Mouse (Mus musculus): ENCODE data around the gene Gna11. TPM values are rescaled to one million over a fixed set of nuclear protein-coding genes. Genes with fewer than 3 reads are reported as not detected.
A peak's percentile ranks its signal among the peaks of the same experiment; 100 is the strongest.

Gna11 gene
- polyA plus RNA-seq, 1 experiment from 2014 or later, result 76.9 TPM

DNA sequence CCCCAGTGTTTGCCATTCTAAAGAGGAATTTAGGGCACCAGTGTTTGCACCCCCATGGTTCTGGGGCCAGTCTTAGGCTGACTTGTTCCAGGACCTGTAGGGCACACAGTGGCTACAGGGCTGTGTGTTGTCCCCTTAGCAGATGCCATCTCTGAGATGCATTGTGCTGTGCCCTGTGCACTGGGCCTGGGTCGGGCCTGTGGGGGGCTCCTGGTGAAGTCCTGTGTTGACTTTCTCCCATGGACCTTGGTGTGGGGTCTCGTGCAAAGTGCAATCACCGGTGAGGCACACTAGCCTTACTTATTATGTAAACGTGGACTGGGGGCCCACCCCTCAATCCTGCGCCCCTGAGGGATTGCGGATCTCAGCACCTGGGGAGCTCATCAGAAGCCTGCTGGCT, 17.4 kb upstream of the Gna11 start:
- peak overlapping the region; percentile 12; the same call in 1 of the 2 replicates for H3K4me3 ChIP-seq
- WGBS, result 81% methylated on average over 6 of the region's 6 CpGs
- H3K27ac ChIP-seq, result no peak overlapping the region
- H3K9me3 ChIP-seq, result no peaks in the 10 kb centered on the region
- DNase-seq (ENCODE audit: low spot score), result no peak
- H3K27me3 ChIP-seq (ENCODE audit: insufficient read depth, poor library complexity, severe bottlenecking), result peaks cover 76% of the 10 kb centered on the region
- H3K36me3 ChIP-seq, result peaks cover 35% of the 10 kb centered on the region
- H3K4me1 ChIP-seq (replicated peaks), result peaks cover 72% of the 10 kb centered on the region

DNA sequence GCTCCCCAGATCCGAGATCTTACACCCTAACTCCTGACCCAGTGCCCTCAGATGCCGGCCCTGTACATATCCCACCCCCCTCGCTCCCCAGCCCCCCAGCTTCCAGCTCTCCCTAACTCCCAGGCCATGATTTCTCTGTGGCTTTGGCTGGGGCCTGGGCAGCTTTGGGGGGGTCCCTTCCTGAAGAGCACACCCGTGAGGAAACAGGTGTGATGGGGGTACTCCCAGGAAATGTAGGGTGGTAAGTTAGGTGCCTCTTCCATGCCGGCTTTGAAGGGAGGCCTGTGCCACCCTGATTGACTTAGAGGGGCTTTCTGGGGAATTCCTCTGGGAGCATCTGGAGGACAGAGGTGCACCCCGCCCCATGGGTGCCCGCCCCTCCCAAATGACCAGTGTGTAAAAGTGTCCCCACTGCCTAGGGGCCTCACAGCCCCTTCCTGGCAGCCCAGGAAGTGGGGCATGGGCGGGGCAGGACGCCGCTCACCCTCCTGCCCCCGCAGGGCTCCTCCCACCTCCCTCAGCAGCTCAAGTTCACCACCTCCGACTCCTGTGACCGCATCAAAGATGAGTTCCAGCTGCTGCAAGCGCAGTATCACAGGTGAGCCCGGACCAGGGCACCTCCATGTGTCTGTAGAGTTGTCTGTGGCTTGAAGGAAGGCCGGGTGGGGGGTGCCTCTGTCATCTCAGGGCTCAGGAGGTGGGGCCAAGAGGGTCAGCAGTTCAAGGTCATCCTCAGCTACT, 15.9 kb upstream of the Gna11 start:
- Histone ChIP-seq H3K4me1 (replicated peaks) (peaks cover 65% of the 10 kb centered on the region), H3K4me3 (peak overlapping the region; percentile 94), H3K27ac (peak overlapping the region; percentile 98), H3K9me3 (no peaks in the 10 kb centered on the region), H3K36me3 (peaks cover 29% of the 10 kb centered on the region), H3K27me3 (ENCODE audit: insufficient read depth, poor library complexity, severe bottlenecking) (peaks cover 61% of the 10 kb centered on the region)
- no peak for DNase-seq (ENCODE audit: low spot score)
- 24% methylated on average over 16 of the region's 16 CpGs for WGBS

DNA sequence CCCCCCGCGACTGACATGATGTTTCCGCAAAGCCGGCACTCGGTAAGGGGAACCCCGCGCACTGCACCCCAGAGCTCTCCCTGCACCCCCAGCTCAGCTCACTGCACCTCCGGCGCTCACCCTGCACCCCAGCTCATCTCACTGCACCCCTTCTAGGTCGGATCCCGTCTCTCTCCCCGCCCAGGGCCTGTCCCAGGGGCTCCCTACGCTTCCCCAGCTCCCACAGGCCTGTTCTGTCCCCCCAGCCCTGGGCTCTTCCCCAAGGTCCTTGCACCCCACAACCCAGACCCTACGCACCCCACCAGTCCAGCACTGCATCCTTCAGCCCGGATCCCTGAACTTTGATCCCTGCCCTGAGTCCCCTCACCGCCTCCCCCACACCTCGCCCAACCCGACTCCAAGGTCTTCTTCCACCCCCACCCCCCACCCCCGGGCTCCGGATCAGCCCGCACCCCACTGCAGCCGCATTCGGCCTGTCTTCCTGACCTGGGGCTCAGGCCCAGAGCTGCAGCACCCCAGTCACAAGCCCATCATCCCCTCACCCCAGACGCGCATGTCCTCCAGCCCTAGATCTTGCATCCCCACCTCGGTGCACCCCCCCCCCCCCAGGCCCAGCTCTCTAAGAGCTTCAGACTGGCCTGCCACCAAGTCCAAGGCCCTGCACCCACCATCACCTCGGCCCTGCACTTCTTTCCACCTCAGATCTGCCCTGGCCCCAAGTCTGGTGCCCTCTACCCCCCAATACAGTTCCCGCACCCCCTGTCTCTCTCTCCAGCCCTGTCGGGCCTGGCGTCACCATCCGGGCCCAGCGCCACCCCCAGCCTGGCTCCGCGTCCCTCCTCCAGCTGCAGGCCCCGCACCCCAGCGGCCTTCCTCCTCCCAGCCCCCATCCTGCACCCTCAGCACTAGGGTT, 14.9 kb upstream of the Gna11 start:
- no peaks in the 10 kb centered on the region for H3K9me3 ChIP-seq
- no peak for DNase-seq (ENCODE audit: low spot score)
- H3K27ac ChIP-seq, result peak overlapping the region; percentile 98
- peak overlapping the region; percentile 94 for H3K4me3 ChIP-seq
- WGBS, result 2% methylated on average over 36 of the region's 36 CpGs
- H3K27me3 ChIP-seq (ENCODE audit: insufficient read depth, poor library complexity, severe bottlenecking), result peaks cover 51% of the 10 kb centered on the region
- peaks cover 19% of the 10 kb centered on the region for H3K36me3 ChIP-seq
- H3K4me1 ChIP-seq (replicated peaks), result peaks cover 55% of the 10 kb centered on the region

DNA sequence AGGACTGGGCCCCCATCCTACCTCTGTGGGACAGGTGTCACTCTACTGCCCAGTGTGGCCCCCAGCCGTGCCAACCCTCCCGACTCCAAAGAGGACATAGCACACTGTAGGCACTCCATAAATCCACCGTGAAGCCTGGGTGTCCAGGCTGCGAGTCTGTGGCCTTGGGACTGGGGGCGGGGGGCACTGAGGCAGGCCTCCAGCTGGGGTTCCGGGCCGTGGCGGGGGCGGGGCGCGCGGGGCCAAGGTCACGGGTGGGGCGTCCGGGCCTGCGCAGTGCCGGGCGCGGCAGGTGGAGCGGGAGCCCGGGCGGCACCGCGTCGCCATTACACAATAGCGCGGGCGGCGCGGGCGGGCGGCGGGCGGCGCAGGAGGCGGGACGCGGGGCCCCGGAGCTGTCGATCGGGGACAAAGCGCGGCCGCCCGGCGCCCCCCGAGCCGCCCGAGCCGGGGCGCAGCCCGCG, 14.2 kb upstream of the Gna11 start, which contains the start of gene Aes:
Aes (plus strand) TSS at position 326 of the 464 bp plus-strand sequence.
- peaks cover 49% of the 10 kb centered on the region for H3K4me1 ChIP-seq (replicated peaks)
- peak within 1 kb of the TSS; percentile 94 for H3K4me3 ChIP-seq
- peaks cover 44% of the 10 kb centered on the region for H3K27me3 ChIP-seq (ENCODE audit: insufficient read depth, poor library complexity, severe bottlenecking)
- peak; percentile 58 for DNase-seq (ENCODE audit: low spot score)
- H3K27ac ChIP-seq, result peak within 1 kb of the TSS; percentile 98
- H3K9me3 ChIP-seq, result no peaks in the 10 kb centered on the region
- WGBS, result 1% methylated on average over 53 of the region's 53 CpGs
- peaks cover 13% of the 10 kb centered on the region; the same call in 1 of the 2 replicates for H3K36me3 ChIP-seq

DNA sequence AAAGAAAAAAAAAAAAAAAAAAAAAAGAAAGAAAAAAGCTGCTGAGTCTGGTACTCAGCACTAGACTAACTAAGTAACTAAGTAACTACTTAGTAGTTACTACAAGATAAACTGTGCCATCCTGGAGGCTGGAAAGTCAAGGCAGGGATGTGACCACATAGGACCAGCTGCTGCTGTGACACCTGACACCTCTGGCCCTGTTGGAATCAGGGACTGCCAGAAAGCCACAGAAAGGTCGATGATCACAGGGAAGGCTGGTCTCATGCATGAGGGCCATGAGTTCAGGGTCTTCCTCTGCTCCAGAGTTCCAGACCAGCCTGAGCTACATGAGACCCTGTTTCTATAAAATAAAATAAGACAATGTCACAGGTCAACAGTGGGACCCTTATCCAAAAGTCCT, 12.5 kb upstream of the Gna11 start:
- no peak overlapping the region for H3K27ac ChIP-seq
- no peak for DNase-seq (ENCODE audit: low spot score)
- no peak overlapping the region for H3K4me3 ChIP-seq
- H3K4me1 ChIP-seq (replicated peaks), result peaks cover 32% of the 10 kb centered on the region
- 51% methylated on average over 1 of the region's 1 CpGs for WGBS
- H3K36me3 ChIP-seq, result peaks cover 8% of the 10 kb centered on the region; the same call in 1 of the 2 replicates
- peaks cover 4% of the 10 kb centered on the region; the same call in 1 of the 2 replicates for H3K9me3 ChIP-seq
- H3K27me3 ChIP-seq (ENCODE audit: insufficient read depth, poor library complexity, severe bottlenecking), result peaks cover 27% of the 10 kb centered on the region

DNA sequence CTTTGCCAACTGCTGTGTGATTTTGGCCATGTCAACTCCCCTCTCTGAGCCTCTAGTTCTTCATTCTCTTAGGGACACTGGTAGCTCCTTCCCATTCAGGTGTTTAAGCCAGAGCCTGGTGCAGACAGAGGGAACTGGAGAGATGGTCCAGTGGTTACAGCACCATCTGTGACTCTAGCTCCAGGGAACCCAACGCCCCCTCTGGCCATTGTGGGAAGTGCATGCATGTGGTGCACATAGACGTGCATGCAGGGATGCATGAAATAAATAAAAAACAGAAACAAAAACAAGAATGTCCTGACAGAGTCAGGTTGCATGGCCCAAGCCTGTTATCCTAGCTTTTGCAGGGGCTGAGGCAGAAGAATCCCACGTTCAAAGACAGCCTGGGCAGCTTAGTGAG, 11.3 kb upstream of the Gna11 start:
- H3K4me1 ChIP-seq (replicated peaks), result peaks cover 29% of the 10 kb centered on the region
- peaks cover 2% of the 10 kb centered on the region; the same call in 1 of the 2 replicates for H3K36me3 ChIP-seq
- 73% methylated on average over 3 of the region's 3 CpGs for WGBS
- peaks cover 4% of the 10 kb centered on the region; the same call in 1 of the 2 replicates for H3K9me3 ChIP-seq
- no peak overlapping the region for H3K4me3 ChIP-seq
- no peak for DNase-seq (ENCODE audit: low spot score)
- no peak overlapping the region for H3K27ac ChIP-seq
- peaks cover 17% of the 10 kb centered on the region for H3K27me3 ChIP-seq (ENCODE audit: insufficient read depth, poor library complexity, severe bottlenecking)

DNA sequence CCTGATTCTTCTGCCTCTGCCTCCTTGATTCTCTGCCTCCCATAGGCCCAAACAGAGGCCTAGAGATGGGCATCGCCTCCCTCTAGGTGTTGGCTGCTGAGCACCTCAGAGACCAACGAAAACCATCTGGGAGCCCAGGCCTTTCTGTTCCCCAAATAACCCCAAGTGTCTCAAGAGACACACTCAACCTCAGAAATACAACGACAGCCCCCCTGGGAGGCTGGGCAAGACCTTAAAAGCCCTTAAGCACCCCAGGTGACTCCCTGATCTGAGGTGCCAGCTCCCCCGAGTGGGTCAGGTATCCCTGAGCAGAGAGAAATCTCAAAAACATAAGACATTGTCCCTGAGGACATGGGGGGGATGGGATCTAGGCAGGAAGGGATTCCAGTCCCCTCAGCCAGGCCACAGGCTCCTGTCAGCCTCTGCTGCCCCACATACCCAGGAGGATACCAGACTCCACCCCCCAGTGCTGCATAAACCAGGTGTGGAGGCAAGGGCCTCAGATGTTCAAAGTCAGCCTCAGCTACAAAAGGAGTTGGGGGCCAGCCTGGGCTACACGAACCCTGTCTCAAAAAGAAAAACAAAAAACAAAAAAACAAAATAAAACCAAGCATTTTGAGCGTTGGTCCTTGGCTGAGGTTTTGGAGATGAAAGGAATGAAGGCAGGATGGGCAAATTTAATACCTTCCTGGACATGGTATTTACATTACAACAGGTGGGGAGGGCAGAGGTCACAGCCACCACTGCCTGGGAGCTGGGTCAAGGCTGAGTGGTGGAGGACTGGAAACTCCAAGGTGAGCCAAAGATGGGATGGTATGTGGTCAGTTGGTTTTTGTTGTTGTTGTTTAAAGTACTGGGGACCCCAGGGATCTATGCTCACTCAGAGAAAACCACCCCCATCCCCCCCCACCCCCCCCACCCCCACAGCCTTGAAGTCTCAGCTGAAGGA, 9.1 kb upstream of the Gna11 start:
- DNase-seq (ENCODE audit: low spot score), result no peak
- Histone ChIP-seq H3K4me3 (no peak overlapping the region), H3K9me3 (peaks cover 4% of the 10 kb centered on the region; the same call in 1 of the 2 replicates), H3K27ac (no peak overlapping the region), H3K4me1 (replicated peaks) (peaks cover 9% of the 10 kb centered on the region), H3K27me3 (ENCODE audit: insufficient read depth, poor library complexity, severe bottlenecking) (no peaks in the 10 kb centered on the region), H3K36me3 (no peaks in the 10 kb centered on the region)
- WGBS, result 82% methylated on average over 6 of the region's 6 CpGs

DNA sequence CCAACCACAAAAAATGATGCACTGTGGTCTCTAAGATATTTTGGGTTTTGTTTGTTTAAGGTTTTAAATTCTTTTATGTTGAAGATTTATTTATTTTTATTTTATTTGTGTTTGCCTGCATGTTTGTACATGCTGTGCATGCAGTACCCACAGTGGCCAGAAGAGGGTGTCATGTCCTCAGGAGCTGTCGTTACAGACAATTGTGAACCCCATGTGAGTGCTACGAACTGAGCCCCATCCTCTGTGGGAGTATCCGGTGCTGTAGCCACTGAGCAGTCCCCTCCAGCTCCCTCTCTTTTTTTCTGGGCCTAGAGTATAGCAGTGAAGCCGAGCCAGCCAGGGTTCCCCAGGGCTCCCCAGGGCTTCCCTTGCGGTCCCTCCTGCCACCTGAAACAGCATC, 8.2 kb upstream of the Gna11 start:
- H3K9me3 ChIP-seq, result peaks cover 4% of the 10 kb centered on the region; the same call in 1 of the 2 replicates
- H3K27ac ChIP-seq, result no peak overlapping the region
- H3K27me3 ChIP-seq (ENCODE audit: insufficient read depth, poor library complexity, severe bottlenecking), result no peaks in the 10 kb centered on the region
- H3K4me3 ChIP-seq, result no peak overlapping the region
- H3K36me3 ChIP-seq, result no peaks in the 10 kb centered on the region
- DNase-seq (ENCODE audit: low spot score), result no peak
- peaks cover 7% of the 10 kb centered on the region for H3K4me1 ChIP-seq (replicated peaks)
- 85% methylated on average over 5 of the region's 5 CpGs for WGBS

DNA sequence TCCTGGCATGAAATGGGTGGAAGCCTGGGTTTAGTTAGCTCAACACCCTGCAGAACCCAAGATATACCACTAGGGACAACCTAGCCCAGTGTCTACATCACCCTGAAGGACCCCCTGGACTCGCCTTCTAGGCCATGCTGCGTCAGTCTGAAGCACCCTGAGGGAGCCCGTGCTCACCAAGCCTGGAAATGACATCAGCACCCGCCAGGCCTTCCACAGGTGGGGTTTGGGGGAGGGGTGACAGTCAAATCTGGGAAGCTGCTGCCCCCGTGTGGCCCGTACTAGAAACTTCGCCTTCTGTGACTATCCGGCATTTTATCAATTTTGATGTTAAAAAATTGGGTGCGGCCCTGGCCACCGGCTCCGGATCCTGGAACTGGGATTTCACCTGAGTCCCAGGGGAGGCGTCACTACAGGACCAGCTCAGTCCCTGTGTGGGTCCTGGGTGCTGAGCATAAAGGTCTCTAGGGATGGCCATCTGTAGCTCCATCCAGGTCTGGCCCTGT, 6.7 kb upstream of the Gna11 start:
- Histone ChIP-seq H3K4me3 (no peak overlapping the region), H3K9me3 (peaks cover 4% of the 10 kb centered on the region; the same call in 1 of the 2 replicates), H3K27ac (0 out of 2 replicates have a peak overlapping the region, but pooled peaks have one; percentile 50), H3K27me3 (ENCODE audit: insufficient read depth, poor library complexity, severe bottlenecking) (no peaks in the 10 kb centered on the region), H3K4me1 (replicated peaks) (peaks cover 7% of the 10 kb centered on the region), H3K36me3 (no peaks in the 10 kb centered on the region)
- 8% methylated on average over 12 of the region's 12 CpGs for WGBS
- DNase-seq (ENCODE audit: low spot score), result peak; percentile 76

DNA sequence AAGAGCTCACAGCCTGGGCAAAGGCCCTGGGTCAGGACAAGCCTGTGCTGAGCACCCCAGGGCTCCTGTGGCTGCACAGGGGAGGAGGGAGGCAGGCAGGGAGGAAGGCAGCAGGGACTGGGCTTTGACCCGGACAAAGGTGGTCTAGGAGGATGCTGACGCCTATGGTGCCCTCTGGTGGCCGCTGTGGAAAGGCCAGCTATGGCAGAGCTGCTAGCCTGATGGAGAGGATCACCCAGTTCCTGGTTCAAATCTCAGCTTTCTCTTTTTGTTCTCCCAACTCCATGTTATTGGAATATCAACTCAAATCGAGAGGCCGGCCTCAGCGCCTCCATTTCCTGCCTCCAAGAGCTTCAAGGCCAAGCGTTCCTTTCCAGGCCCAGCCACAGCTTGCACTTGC, 5.3 kb upstream of the Gna11 start:
- peak; percentile 82 for DNase-seq (ENCODE audit: low spot score)
- H3K9me3 ChIP-seq, result peaks cover 4% of the 10 kb centered on the region; the same call in 1 of the 2 replicates
- H3K4me1 ChIP-seq (replicated peaks), result peaks cover 13% of the 10 kb centered on the region
- no peaks in the 10 kb centered on the region for H3K36me3 ChIP-seq
- H3K27ac ChIP-seq, result no peak overlapping the region
- no peak overlapping the region for H3K4me3 ChIP-seq
- no peaks in the 10 kb centered on the region for H3K27me3 ChIP-seq (ENCODE audit: insufficient read depth, poor library complexity, severe bottlenecking)
- 12% methylated on average over 7 of the region's 7 CpGs for WGBS

DNA sequence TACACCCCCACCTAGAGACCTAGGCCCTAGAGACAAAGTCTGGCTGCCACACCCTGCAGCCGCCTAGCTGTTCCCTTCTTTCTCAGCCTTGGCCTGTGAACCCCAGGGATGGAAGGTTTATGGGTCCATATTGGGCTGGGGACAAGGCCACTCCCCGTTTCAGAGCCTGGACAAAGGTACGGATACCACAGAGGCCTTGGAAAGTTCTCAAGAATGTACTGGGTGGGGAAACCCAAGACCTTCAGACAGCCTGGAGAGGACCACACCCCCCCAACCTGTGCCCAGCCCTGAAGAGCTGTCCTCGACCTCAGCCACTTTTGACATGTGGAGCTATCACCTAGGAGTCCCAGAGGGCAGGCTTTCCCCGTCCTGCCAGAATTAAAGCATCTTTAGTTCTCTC, 4.0 kb upstream of the Gna11 start:
- DNase-seq (ENCODE audit: low spot score), result no peak
- Histone ChIP-seq H3K4me1 (replicated peaks) (peaks cover 20% of the 10 kb centered on the region), H3K27me3 (ENCODE audit: insufficient read depth, poor library complexity, severe bottlenecking) (no peaks in the 10 kb centered on the region), H3K27ac (no peak overlapping the region), H3K4me3 (no peak overlapping the region), H3K9me3 (peaks cover 4% of the 10 kb centered on the region; the same call in 1 of the 2 replicates), H3K36me3 (no peaks in the 10 kb centered on the region)
- 67% methylated on average over 5 of the region's 5 CpGs for WGBS
